Mouse (Mus musculus): ENCODE results near the gene Hoxb3. TPM values are rescaled to one million over a fixed set of nuclear protein-coding genes. Genes with fewer than 3 reads are reported as not detected.

Hoxb3 gene
- polyA plus RNA-seq, 1 experiment from 2014 or later = 1.1 TPM

GRCm38 (mm10) chr11:96369140-96369539, 46.0 kb downstream of the Hoxb3 start:
- Histone ChIP-seq H3K9ac (ENCODE audit: low read depth, low read length) (no peak overlapping the region), H3K4me3 (ENCODE audit: low read depth, low read length) (no peak overlapping the region), H3K27me3 (replicated peaks; ENCODE audit: control insufficient read depth, insufficient read depth, low read length) (peaks cover 41% of the 10 kb centered on the region), H3K27ac (ENCODE audit: low read depth, low read length) (no peak overlapping the region), H3K4me2 (replicated peaks; ENCODE audit: low read depth) (no peak overlapping the region), H3K9me3 (ENCODE audit: control insufficient read depth) (no peaks in the 10 kb centered on the region), H3K36me3 (ENCODE audit: control insufficient read depth, insufficient read depth) (no peaks in the 10 kb centered on the region), H3K4me1 (replicated peaks; ENCODE audit: control insufficient read depth, insufficient read depth, low read length) (no peaks in the 10 kb centered on the region)
- no peak for TF ChIP-seq CTCF (IDR thresholded peaks at IDR 0.05; ENCODE audit: low read depth)
- WGBS = 62% methylated on average over 7 of the region's 7 CpGs
- ATAC-seq = no peak

GRCm38 (mm10) chr11:96371726-96372125, 48.6 kb downstream of the Hoxb3 start:
- Histone ChIP-seq H3K4me2 (replicated peaks; ENCODE audit: low read depth) (no peak overlapping the region), H3K4me1 (replicated peaks; ENCODE audit: control insufficient read depth, insufficient read depth, low read length) (no peaks in the 10 kb centered on the region), H3K36me3 (ENCODE audit: control insufficient read depth, insufficient read depth) (no peaks in the 10 kb centered on the region), H3K9ac (ENCODE audit: low read depth, low read length) (no peak overlapping the region), H3K9me3 (ENCODE audit: control insufficient read depth) (no peaks in the 10 kb centered on the region), H3K4me3 (ENCODE audit: low read depth, low read length) (no peak overlapping the region), H3K27me3 (replicated peaks; ENCODE audit: control insufficient read depth, insufficient read depth, low read length) (peaks cover 23% of the 10 kb centered on the region), H3K27ac (ENCODE audit: low read depth, low read length) (no peak overlapping the region)
- 57% methylated on average over 3 of the region's 3 CpGs for WGBS
- no peak for ATAC-seq
- no peak for TF ChIP-seq CTCF (IDR thresholded peaks at IDR 0.05; ENCODE audit: low read depth)

- no peak overlapping the region for H3K27ac ChIP-seq (ENCODE audit: low read depth, low read length)
- 21% methylated on average over 3 of the region's 3 CpGs for WGBS
Observed at GRCm38 (mm10) chr11:96372519-96372918, 49.4 kb downstream of the Hoxb3 start.

GRCm38 (mm10) chr11:96374810-96375209, 51.7 kb downstream of the Hoxb3 start:
- no peak overlapping the region for H3K27ac ChIP-seq (ENCODE audit: low read depth, low read length)
- no peak overlapping the region for H3K9ac ChIP-seq (ENCODE audit: low read depth, low read length)
- no peaks in the 10 kb centered on the region for H3K4me1 ChIP-seq (replicated peaks; ENCODE audit: control insufficient read depth, insufficient read depth, low read length)
- no peak for ATAC-seq
- H3K9me3 ChIP-seq (ENCODE audit: control insufficient read depth) = no peaks in the 10 kb centered on the region
- H3K4me3 ChIP-seq (ENCODE audit: low read depth, low read length) = no peak overlapping the region
- H3K36me3 ChIP-seq (ENCODE audit: control insufficient read depth, insufficient read depth) = no peaks in the 10 kb centered on the region
- TF ChIP-seq CTCF (IDR thresholded peaks at IDR 0.05; ENCODE audit: low read depth) = no peak
- no peak overlapping the region for H3K4me2 ChIP-seq (replicated peaks; ENCODE audit: low read depth)
- WGBS = 54% methylated on average over 7 of the region's 7 CpGs
- 0 out of 2 replicates have a peak, but pooled peaks cover 8% of the 10 kb centered on the region for H3K27me3 ChIP-seq (replicated peaks; ENCODE audit: control insufficient read depth, insufficient read depth, low read length)

More at GRCm38 (mm10) chr11:96372519-96372918, 49.4 kb downstream of the Hoxb3 start:
- Histone ChIP-seq H3K4me2 (replicated peaks; ENCODE audit: low read depth) (no peak overlapping the region), H3K9me3 (ENCODE audit: control insufficient read depth) (no peaks in the 10 kb centered on the region), H3K27me3 (replicated peaks; ENCODE audit: control insufficient read depth, insufficient read depth, low read length) (peaks cover 19% of the 10 kb centered on the region; the same call in 1 of the 2 replicates), H3K9ac (ENCODE audit: low read depth, low read length) (no peak overlapping the region), H3K36me3 (ENCODE audit: control insufficient read depth, insufficient read depth) (no peaks in the 10 kb centered on the region), H3K4me1 (replicated peaks; ENCODE audit: control insufficient read depth, insufficient read depth, low read length) (no peaks in the 10 kb centered on the region), H3K4me3 (ENCODE audit: low read depth, low read length) (no peak overlapping the region)
- TF ChIP-seq CTCF (IDR thresholded peaks at IDR 0.05; ENCODE audit: low read depth) = no peak
- ATAC-seq = no peak

- no peak for ATAC-seq
- no peak for TF ChIP-seq CTCF (IDR thresholded peaks at IDR 0.05; ENCODE audit: low read depth)
- no peaks in the 10 kb centered on the region for H3K9me3 ChIP-seq (ENCODE audit: control insufficient read depth)
- no peak overlapping the region for H3K4me2 ChIP-seq (replicated peaks; ENCODE audit: low read depth)
- no peak overlapping the region for H3K27ac ChIP-seq (ENCODE audit: low read depth, low read length)
- H3K27me3 ChIP-seq (replicated peaks; ENCODE audit: control insufficient read depth, insufficient read depth, low read length) = no peaks in the 10 kb centered on the region; the same call in 1 of the 2 replicates
- H3K36me3 ChIP-seq (ENCODE audit: control insufficient read depth, insufficient read depth) = no peaks in the 10 kb centered on the region
- 50% methylated on average over 5 of the region's 5 CpGs for WGBS
- no peak overlapping the region for H3K9ac ChIP-seq (ENCODE audit: low read depth, low read length)
- H3K4me1 ChIP-seq (replicated peaks; ENCODE audit: control insufficient read depth, insufficient read depth, low read length) = no peaks in the 10 kb centered on the region
- H3K4me3 ChIP-seq (ENCODE audit: low read depth, low read length) = no peak overlapping the region
Observed at GRCm38 (mm10) chr11:96383381-96383780, 60.3 kb downstream of the Hoxb3 start.

- WGBS = 71% methylated on average over 2 of the region's 2 CpGs
- no peaks in the 10 kb centered on the region; the same call in 1 of the 2 replicates for H3K27me3 ChIP-seq (replicated peaks; ENCODE audit: control insufficient read depth, insufficient read depth, low read length)
- H3K4me2 ChIP-seq (replicated peaks; ENCODE audit: low read depth) = no peak overlapping the region
- no peaks in the 10 kb centered on the region for H3K36me3 ChIP-seq (ENCODE audit: control insufficient read depth, insufficient read depth)
- no peaks in the 10 kb centered on the region for H3K4me1 ChIP-seq (replicated peaks; ENCODE audit: control insufficient read depth, insufficient read depth, low read length)
- H3K9me3 ChIP-seq (ENCODE audit: control insufficient read depth) = no peaks in the 10 kb centered on the region
- H3K9ac ChIP-seq (ENCODE audit: low read depth, low read length) = no peak overlapping the region
- no peak overlapping the region for H3K4me3 ChIP-seq (ENCODE audit: low read depth, low read length)
- no peak for TF ChIP-seq CTCF (IDR thresholded peaks at IDR 0.05; ENCODE audit: low read depth)
- H3K27ac ChIP-seq (ENCODE audit: low read depth, low read length) = no peak overlapping the region
- no peak for ATAC-seq
Observed at GRCm38 (mm10) chr11:96387635-96388034, 64.5 kb downstream of the Hoxb3 start.

Data from intestine, postnatal 0 days (tissue).